Mouse (Mus musculus): Measurements from ENCODE around the gene Vps37d.

Gene Vps37d

DNA sequence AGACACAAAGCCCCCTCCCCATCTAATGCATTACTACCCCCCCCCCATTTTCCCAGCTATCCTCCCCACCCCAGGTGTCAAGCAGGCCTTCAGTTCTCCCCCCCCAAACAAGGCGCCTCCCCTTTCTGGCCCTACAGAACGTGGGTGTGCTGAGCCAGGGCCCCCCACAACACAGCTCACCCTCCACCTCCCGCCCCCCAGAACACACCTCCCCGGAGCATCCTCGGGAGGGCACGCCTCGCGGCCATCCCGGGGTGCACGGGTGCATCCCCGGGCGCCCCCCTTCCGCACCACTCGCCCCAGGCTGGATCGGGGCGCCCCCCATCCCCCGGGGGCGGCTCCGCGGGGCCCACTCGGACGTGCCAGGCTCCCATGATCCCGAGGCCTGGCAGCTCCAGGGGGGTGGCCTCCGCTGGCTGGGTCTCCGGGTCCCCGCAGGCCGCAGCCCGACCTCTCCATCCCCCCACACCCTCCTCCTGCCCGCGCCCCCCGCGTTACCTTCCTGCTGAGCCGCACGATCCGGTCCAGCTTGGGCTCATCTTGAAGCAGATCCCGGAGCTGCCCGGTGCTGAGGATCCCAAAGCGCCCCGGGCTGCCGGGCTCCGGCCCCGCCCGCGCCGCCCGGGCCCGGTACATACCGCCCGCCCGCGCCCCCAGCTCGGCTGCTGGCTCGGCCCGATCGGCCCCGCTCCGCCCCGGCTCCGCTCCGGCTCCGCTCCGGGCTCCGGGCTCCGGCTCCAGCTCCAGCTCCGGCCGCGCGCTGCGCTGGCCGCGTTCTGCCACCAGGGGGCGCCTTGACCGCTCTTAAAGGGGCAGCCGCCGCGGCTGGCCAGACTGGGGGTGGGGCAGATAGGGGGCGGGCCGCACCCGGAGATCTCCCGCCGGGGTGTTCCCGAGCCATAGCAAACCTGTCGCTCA lies at the start of gene Vps37d:
TSS of gene Vps37d (minus strand) at position 703 of the 918 bp plus-strand sequence.
- DNase-seq (ENCODE audit: low read depth, low spot score): peak; percentile 89

DNA sequence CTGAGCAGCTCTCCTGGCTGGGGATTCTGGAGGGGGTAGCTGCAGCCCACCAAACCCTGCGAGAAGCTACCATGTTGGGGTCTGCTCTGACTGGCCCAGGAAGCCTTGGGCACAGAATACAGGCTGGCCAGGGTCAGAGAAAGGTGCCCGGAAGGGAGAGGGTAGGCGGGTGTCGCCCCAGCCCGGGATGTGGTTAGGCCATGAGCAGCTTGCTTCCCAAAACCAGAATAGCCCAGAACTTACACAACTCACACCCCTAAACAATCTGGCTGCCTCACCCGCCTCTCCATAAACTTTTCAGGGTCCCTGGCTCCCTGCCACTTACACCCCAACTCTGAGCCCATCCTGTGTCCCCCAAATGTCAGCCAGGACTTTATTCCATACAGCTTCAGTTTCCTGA lies 49.6 kb upstream of the Vps37d start:
- DNase-seq (ENCODE audit: low read depth, low spot score): no peak

DNA sequence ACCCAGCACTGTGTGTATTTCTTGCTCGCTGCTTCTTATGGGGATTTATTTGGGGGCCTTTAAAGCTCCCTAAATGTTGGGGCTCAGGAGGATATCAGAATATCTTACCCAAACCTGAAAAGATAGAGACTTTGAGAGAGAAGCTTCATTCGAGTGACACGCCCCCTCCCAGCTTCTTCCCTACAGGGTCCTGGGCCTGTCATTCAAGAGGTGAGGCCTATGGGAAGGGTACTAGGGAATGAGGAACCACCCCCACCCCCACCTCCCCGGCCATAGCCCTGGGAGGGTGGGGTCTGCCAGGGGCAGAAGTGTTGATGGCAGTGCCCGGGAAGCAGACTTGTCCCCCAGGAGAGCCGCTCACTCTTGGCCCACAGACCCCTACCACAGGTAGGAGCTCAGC lies 48.1 kb upstream of the Vps37d start:
- DNase-seq (ENCODE audit: low read depth, low spot score): no peak

DNA sequence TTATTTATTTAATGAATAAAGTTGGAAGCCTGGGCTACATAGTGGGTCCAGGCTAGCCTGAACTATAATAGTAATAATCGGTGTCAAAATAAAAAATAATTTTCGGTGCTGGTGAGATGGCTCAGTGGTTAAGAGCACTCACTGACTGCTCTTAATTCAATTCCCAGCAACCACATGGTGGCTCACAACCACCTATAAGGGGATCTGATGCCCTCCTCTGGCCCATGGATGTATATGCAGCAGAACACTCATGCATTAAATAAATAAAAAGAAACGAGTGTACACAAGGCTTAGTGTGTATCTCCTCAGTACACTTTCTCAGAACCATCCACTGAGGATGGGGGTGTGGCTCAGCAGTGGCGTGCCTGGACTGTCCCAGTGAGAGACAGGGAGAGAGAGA lies 42.7 kb upstream of the Vps37d start:
- DNase-seq (ENCODE audit: low read depth, low spot score): no peak

DNA sequence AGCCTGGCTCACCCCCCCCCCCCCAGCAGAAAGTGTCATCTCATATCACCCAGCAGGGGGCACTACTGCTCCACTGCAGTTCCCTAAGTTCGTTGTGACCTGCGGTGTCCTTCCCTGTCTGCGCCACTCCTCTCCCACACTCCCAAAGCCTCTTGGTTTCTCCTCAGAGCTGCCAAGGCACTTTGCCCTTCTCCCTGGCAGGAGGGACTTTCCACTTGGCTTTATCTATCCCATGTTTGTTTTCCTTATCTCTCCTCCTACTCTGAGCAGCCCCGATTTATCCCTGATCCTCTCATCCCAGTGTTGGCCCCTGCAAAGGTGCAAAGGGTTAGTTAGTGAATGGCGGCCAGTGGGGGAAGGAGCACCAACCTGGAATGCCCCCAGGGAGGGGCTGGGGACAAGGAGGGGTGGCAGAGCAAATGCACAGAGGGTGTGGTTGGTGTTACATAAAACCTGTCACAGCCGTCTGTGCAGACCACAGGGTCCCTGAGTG lies 40.6 kb upstream of the Vps37d start:
- DNase-seq (ENCODE audit: low read depth, low spot score): peak; percentile 37

DNA sequence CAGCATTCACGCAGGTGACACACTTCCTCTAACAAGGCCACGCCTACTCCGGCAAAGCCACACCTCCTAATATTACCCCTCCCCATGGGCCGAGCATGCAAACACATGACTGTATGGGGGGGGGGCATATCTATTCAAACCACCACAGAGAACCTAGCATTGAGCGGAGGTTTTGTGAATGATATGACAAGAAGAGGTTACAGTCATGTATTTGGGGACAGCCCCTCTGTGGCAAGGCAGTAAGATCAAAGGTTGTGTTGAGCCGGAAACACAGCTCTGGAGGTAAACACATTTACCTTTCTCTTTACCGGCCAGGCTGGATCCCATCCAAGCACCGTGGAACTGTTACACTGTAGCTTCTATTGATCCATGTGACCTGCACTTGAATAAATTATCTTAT lies 37.2 kb upstream of the Vps37d start:
- no peak for DNase-seq (ENCODE audit: low read depth, low spot score)

DNA sequence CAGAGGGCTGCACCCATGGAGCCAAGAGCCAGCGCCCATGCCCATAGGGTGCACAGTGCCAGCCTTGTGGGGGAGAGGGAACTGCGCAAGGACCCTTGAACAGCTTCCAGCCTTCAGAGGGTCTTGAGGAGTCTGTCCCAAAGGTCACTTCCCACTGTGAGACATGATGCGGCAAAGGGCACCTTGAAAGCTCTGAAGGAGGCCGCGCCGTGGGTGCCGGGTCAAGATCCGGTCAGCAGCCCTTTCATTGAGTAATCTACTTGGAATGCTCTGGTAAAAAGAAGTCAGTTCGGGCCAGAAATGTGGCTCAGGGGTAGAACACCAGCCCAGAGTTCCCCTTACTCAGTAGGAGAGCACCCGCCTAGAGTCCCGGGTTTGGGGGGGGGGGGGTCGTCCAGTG lies 35.7 kb upstream of the Vps37d start:
- no peak for DNase-seq (ENCODE audit: low read depth, low spot score)

DNA sequence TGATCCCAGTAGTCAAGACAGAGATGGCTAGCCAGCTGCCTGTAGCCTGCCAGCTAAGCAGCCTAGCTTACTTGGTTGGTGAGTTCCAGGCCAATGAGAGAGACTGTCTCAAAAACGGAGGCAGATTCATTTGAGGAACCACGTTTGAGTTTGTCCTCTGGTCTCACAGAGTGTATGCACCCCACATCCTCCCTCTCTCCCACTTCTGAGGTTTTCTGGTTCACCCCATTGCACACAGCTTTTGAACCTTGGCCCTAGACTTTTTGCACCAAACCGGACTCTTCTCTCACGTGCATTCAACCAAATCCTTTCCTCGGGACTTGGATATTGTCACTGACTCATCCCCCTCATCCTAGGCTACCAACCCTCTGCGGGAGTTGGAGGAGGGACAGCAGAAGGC lies 31.9 kb upstream of the Vps37d start:
- no peak for DNase-seq (ENCODE audit: low read depth, low spot score)

DNA sequence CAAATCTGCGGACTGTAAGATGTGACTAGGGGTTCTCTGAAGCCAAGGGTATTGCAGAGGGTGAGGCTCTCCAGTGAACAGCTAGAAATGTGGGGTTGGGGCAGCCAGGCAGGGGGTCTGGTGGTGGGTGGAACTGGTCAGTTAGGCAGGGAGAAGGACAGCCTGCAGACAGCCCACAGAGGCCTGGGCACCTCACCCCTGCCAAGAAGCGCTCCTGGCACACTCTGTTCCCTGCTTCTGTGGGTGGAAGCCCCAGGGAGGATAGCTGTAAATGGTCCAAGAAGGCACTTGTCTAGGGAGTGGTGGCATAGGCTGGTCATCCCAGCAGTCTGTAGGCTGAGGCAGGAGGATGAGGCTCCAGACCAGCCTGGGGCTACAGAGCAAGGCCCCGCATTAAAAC lies 31.4 kb upstream of the Vps37d start:
- no peak for DNase-seq (ENCODE audit: low read depth, low spot score)

DNA sequence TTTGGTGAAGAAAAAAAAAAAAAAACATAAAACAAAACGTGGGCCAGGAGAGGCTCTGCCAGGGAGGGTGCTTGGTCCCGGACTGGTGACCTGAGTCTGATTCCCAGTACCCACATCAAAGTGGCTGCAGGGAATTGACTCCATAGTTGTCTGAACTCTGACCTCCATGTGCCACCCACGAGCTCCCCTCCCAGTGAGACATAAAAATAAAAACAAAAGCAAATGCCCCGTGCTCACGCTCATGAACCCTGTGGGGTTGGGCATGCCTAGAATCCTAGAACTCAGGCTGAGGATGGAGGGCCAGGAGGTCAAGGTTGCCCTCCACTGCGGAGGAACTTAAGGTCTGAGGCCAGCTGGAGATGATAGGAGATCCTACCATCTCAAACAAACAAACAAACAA lies 31.0 kb upstream of the Vps37d start:
- no peak for DNase-seq (ENCODE audit: low read depth, low spot score)

DNA sequence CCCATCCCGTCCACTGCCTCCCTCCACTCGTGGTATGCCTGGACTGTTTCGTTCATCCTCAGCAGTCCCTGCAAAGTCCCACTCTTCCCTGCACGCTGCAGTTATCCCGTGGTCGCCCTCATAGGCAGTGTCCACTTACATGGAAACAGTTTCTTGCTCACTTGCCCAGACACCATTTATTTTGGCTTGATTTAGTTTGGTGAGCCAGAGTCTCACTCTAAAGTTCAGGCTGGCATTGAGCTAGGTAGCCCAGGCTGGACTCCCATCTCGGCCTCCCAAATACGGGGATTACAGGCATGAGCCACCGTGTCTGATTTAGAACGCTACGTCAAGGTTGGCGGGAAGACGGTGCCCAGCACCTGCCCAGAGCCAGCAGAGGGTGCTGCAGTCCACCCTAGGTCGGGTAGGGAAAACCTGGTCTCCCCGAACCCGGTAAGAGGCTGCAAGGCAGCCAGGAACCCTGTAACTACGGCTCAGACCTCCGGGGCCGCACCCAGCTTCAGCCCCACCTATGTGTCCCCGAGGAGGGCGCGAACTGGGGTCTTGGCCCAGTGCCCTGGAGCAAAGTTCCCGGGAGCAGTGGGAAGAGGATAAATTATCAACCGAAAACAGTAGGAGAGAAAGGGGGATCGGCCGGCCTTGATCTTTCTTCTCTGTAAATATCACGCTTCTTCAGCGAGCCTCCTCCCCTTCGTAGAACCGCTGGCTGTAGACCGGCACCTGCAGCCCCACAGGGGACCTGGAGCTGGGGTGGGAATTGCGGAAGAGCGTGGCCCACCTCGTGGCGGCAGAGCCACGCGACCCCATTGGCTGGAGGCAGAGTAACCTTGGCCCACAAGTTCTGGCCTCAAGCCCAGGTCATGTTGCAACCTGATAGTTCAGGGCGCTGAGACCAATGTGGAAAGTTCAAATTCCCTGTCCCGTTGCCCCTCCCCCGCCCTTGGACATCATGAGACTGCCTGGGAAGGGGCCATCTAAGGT lies 29.7 kb upstream of the Vps37d start:
- peak; percentile 45 for DNase-seq (ENCODE audit: low read depth, low spot score)

DNA sequence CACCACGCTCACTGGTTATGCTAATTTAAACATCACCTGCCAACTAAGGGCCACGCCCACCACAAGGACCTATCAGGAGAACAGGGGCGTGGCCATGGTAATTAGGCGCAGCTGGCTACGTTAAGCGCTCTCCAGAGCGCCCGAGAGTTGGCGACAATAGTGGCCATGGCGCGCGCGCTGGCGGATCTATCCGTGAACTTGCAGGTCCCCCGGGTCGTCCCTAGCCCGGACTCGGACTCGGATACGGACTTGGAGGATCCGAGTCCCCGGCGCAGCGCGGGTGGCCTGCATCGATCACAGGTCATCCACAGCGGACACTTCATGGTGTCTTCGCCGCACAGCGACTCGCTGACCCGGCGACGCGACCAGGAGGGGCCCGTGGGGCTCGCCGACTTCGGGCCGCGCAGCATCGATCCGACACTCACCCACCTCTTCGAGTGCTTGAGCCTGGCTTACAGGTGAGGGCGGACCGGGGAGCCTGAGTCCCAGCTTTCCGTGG lies 28.7 kb upstream of the Vps37d start:
- peak; percentile 76 for DNase-seq (ENCODE audit: low read depth, low spot score)

DNA sequence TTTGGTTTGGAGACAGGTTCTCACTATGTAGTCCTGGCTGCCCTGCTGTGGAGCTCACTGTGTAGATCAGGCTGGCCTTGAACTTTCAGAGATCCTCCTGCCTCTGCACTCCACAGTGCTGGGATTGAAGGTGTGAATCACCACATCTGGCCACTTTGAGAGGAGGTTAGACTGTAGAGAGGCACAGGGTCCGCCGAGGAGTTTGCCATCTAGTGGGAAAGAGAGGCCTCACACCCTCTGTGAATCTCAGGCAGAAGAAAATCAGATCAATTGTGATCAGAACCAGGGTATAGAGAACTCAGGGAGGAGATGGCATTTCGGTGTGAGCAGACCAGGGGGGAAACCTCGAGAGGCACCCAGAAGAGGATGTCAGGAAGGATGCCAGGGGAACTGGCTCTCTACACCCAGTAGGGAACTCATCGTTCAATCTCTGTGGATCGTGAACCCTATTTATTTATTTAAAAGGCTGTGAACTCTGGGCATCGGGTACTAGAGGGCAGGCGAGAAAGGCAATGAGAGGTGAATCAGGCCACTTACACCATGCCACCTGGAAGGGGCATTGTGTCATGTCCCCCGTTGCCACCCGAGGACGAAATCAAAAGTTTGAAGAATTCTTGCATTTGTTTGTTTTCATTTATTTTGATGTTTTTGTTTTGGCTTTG lies 26.1 kb upstream of the Vps37d start:
- no peak for DNase-seq (ENCODE audit: low read depth, low spot score)

DNA sequence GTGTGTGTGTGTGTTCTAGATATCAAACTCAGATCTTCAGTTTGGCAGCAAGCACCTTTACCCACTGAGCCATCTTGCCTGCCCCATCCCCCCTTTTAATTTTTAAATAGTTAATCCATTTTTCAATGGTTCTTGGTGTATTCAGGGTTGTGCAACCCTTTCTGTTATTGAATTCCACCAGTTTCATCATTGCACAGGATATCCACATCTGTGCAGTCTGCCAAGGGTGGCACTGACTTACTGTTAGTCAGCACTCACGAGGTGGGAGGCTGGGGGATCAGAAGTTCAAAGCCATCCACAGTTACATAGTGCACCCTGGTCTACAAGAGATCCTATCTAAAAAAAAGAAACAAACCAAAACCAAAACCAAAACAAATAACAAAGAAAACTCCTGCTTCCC lies 22.9 kb upstream of the Vps37d start:
- no peak for DNase-seq (ENCODE audit: low read depth, low spot score)

DNA sequence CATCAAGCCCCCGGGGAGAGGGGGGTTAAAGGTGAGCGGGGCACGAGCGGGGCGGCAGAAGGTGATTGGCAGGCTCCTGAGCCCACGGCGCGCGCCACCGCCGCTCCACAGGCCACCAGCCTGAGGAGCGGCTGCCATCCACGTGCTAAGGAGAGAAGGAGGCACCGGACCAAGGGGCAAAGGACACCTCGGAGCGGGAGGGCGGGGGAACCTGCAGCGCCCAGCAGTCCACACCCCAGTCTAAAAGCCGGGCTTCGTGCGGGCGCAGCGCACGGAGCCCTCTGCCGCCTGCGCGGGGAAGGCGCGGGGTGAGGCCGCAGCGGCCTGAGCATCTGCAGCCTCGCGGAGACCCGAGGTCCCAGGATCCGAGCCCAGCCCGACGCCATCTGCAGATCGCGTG lies 11.6 kb upstream of the Vps37d start, which contains the start of gene Mlxipl:
TSS of gene Mlxipl (plus strand) at position 238 of the 400 bp plus-strand sequence.
- DNase-seq (ENCODE audit: low read depth, low spot score): no peak

DNA sequence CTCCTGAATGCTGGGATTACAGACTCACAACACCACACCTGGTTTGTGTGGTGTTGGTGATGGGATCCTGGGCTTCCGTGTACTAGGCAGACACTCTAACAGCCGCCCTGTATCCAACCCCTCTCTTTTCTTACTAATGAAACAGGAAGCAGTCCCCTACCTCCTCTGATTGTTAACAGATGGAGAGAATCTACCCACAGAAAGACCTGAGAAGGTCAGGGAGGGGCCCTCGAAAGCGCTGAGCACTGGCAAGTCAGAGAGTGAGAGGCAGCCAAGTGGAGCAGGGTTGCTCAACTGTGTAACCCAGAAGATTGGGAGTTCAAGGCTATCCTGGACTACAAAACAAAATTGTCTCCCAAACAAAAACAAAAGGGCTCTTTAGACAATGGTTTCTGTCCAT lies 8.8 kb upstream of the Vps37d start:
- no peak for DNase-seq (ENCODE audit: low read depth, low spot score)

DNA sequence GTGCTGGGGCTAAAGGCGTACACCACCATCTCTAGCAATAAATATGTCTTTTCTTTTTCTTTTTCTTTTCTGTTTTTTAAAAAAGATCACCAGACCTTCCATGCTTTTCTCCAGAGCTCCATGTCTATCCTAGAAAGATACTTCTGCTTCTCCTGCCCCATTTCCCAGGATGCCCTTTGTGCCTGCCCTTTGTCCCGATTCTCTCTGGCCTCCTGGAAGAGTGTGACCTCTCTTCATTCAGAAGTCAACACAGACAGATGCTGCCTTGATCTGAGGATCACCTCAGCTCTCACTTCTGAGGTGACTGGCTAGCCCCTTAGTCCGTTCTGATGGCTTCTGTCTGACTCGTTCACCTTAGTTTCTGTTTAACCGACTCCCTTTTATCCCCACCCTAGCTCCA lies 2.5 kb upstream of the Vps37d start:
- no peak for DNase-seq (ENCODE audit: low read depth, low spot score)

DNA sequence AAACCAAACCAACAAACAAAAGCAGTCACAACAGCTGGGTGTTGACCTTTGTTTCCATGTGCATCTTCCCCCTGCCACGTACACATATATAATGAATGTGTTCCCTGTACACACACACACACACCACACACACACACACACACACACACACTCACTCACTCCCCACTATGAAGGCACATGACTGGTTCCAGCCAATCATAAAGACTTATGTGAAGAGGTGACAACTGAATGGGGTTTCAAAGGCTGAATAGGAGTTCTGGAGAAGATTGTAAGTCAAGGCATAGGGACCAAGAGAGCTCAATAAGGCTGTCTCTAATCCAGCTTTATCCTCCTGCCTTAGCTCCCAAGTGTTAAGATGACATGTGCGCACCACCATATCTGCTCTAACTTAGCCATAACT lies 1.5 kb upstream of the Vps37d start:
- DNase-seq (ENCODE audit: low read depth, low spot score): no peak

DNA sequence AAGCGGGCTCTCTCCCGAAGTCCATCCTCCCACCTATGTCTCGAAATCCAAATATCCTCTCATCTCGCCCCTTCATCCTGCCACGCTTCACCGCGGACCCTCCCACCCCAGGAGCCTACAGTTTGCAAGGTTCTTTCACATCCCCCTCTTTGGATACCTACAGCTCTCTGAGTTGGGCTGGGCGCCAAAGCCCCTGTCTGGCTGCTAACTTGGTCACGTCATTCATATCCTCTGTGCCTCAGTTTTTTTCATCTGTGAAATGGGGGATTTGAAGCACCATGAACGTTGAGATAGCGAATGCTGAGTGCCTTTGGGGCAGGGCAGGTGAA lies 380 bp upstream of the Vps37d start:
- DNase-seq (ENCODE audit: low read depth, low spot score): no peak

DNA sequence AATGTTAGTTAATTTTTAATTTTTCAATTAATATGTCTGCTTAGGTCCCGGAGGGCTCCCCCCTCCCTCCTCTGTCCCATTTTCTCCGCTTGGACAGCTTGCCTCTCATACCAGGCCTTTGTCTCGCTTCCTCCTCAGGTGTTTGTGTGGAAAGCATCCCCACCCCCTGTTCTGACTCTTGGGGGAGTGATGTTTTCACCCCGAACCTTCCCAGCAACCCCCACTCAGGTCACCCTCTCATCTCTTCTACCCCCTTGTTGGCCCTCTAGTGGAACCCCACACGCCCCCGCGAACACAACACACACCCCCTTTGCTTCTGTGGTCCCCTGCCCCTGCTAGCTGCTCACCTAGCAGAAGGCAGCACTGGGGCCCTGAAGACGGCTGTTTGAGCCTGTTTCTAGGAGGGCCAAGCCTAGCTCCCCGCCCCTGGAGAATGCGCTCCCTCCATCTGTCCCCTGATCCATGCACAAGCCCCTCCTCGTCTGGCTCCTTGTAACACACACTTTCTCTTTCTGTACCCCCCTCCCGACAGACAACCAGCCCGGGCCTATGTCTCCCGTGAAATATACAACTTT lies 1.0 kb downstream of the Vps37d start:
- no peak for DNase-seq (ENCODE audit: low read depth, low spot score)

DNA sequence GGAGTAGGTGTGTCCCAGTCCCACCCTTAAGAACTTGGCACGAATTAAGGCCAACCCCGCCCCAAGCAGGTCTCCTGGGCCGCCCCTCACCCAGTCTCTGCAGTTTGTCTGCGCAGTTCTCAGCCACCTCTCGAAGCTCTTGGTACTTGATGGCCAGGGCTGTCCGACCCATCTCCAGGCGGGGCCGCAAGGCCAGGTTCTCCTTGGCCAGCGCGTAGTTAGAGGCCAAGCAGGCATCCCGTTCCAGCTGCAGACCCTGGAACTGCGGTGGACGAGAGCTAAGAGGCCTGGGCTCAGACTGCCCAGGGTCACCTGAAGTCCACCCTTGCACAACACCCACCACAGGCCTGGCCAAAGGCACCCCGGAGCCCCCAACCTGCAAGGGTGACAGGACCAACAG lies 1.7 kb downstream of the Vps37d start:
- no peak for DNase-seq (ENCODE audit: low read depth, low spot score)

Measured in embryo, embryonic 11.5 days (tissue).